Mouse (Mus musculus) olfactory bulb, adult 2 months (tissue): Measurements from ENCODE around the gene E330034G19Rik.
"Not testable (repeated sequence)": the region's sequence is repeated elsewhere in the genome, so short reads cannot be mapped to it uniquely, and the experiment has no call there.

Experiments
- CTCF ChIP-seq: fragments of 200-500 bp; IDR thresholded peaks from 2 replicates; pipeline ENCODE4 v1.5.1; 2012; ENCODE audit warnings: low read depth, mild to moderate bottlenecking, low read length, moderate library complexity; ENCODE audit not compliant: insufficient read depth
- POLR2A ChIP-seq: fragments of 200-500 bp; IDR thresholded peaks from 2 replicates; pipeline ENCODE4 v1.6.1; 2012; ENCODE audit warnings: mild to moderate bottlenecking, low read depth, low read length, moderate library complexity; ENCODE audit not compliant: insufficient read depth

DNA sequence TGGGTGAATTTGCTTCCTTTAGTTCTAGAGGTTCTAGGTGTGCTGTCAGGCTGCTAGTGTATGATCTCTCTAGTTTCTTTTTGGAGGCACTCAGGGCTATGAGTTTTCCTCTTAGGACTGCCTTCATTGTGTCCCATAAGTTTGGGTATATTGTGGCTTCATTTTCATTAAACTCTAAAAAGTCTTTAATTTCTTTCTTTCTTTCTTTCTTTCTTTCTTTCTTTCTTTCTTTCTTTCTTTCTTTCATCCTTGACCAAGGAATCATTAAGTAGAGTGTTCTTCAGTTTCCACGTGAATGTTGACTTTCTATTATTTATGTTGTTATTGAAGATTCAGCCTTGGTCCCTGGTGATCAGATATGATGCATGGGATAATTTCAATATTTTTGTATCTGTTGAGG is 9.1 kb downstream of the E330034G19Rik start:
- not testable (repeated sequence) for TF ChIP-seq CTCF, POLR2A
